Mouse (Mus musculus) ES-Bruce4 (cell line): ENCODE results near the gene Emd.

Source experiments
- CTCF ChIP-seq: IDR thresholded peaks from one replicate; pipeline ENCODE4 v1.8.1; 2011; ENCODE audit warnings: low read depth, low read length
- EP300 ChIP-seq: IDR thresholded peaks from 2 replicates; pipeline ENCODE4 v1.6.1; 2011; ENCODE audit warnings: low read depth, low read length; ENCODE audit not compliant: insufficient read depth

DNA sequence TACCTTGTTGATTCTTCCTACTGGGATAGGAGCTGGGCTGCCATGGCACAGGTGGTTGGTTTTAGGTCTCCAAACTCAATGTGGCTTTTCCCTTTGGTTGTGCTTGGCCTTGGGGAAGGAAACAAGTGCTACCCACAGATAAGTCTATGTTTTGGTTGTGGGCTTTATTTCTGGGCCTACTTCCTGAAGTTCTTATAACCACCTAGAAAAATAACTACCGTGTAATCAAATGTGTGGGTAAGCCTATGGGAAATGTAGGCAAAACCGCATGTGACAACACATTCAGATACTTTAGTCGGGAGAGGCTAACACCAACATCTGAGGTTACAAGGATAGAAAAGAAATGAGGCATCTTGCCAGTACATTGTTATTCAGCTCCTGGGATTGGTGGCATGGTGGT, 3.3 kb downstream of the Emd start:
- TF ChIP-seq CTCF = no peak
- TF ChIP-seq EP300 = no peak
